Mouse (Mus musculus): ENCODE data around the gene Zdhhc17.

- TF ChIP-seq CTCF (IDR thresholded peaks at IDR 0.05; ENCODE audit: control insufficient read depth, insufficient read depth, insufficient read length) (peak; percentile 25), MAX (IDR thresholded peaks at IDR 0.05) (no peak), USF1 (IDR thresholded peaks at IDR 0.05; ENCODE audit: low read depth) (no peak), MYOD1 (IDR thresholded peaks at IDR 0.05; ENCODE audit: control insufficient read depth, insufficient read length, low read depth) (no peak), CEBPB (IDR thresholded peaks at IDR 0.05; ENCODE audit: low read depth) (no peak)
These were observed 35.5 kb downstream of the Zdhhc17 start for GRCm38 (mm10) chr10:110974463-110974862.
